Mouse (Mus musculus) ES-E14 (cell line): ENCODE data around the gene Pde4d.

ENCODE experiments used
- CHD2 ChIP-seq: IDR thresholded peaks from 2 replicates; pipeline ENCODE4 v1.6.1; 2014; ENCODE audit warnings: mild to moderate bottlenecking, low read depth, low read length, inconsistent platforms
- HCFC1 ChIP-seq: IDR thresholded peaks from 2 replicates; pipeline ENCODE4 v1.6.1; 2012; ENCODE audit warnings: low read length, inconsistent platforms, borderline replicate concordance; ENCODE audit not compliant: insufficient read depth
- MAFK ChIP-seq: IDR thresholded peaks from 2 replicates; pipeline ENCODE4 v1.6.1; 2014; ENCODE audit warnings: mild to moderate bottlenecking, low read depth, low read length, inconsistent platforms; ENCODE audit not compliant: insufficient read depth
- ZC3H11A ChIP-seq: IDR thresholded peaks from 2 replicates; pipeline ENCODE4 v1.6.1; 2012; ENCODE audit warnings: low read depth, mild to moderate bottlenecking, inconsistent platforms, low read length, borderline replicate concordance
- ZNF384 ChIP-seq: IDR thresholded peaks from 2 replicates; pipeline ENCODE4 v1.6.1; 2012; ENCODE audit warnings: low read depth, low read length, inconsistent platforms

DNA sequence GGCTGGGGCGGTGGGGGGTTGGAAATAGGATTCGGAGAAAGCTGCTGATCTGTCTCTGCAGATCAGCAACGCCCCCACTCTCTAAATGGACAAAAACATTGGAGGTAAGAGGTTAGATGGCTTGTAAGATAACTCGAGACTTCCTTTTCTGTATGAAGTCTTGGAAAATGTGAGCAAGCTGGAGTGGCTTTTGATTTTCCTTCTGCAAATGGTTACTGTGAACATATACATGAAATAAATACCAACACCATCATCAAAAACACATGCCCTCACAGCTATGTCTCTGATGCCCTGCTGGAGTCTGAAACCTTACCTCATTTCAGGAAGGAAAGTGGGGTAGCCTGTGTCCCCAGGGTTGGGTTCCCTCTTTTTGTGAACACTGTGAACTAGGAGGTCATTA is 1359.9 kb downstream of the Pde4d start:
- TF ChIP-seq ZNF384 (no peak), ZC3H11A (no peak), HCFC1 (no peak), CHD2 (no peak), MAFK (no peak)
